Mouse (Mus musculus): ENCODE measurements around the gene Ppara.

DNA sequence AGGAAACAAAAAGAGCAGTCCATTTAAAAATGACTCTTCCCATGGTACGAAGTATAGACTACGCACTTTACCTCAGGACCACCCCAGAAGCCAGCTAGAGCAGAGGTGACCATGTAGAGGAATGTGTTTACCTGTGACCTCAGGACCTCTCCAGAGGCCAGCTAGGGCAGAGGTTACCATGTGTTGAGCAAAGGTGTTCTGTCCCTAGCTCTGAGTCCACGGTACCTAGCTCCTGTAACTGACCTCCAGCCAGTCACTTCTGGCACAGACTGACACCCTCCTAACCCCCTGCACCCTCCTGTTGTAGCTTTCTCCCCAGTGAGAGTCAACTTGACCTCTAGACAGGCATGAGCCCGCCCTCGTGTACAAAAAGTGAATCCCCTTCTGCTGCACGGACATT, 52.7 kb downstream of the Ppara start:
- TF ChIP-seq POLR2A (IDR thresholded peaks at IDR 0.05; ENCODE audit: borderline replicate concordance, insufficient read depth, low read length) (no peak), CTCF (IDR thresholded peaks at IDR 0.05; ENCODE audit: borderline replicate concordance, insufficient read depth, low read depth, low read length) (no peak)
